Mouse (Mus musculus) bone marrow macrophage, adult 2 months (primary cell): Measurements from ENCODE around the gene Tmem104. TPM values are rescaled to one million over a fixed set of nuclear protein-coding genes. Genes with fewer than 3 reads are reported as not detected.

Source experiments
- H3K27ac ChIP-seq: 2 replicates; pipeline ENCODE4 v1.5.1; 2012; ENCODE audit warnings: low read depth, low read length; ENCODE audit not compliant: insufficient read depth
- H3K4me1 ChIP-seq: 2 replicates; pipeline ENCODE4 v1.6.1; 2012; ENCODE audit warnings: low read length; ENCODE audit not compliant: control insufficient read depth, insufficient read depth
- H3K4me3 ChIP-seq: 2 replicates; pipeline ENCODE4 v1.5.1; 2012; ENCODE audit warnings: mild to moderate bottlenecking, low read length, moderate library complexity; ENCODE audit not compliant: insufficient read depth
- CTCF ChIP-seq: IDR thresholded peaks from 2 replicates; pipeline ENCODE4 v1.5.1; 2012; ENCODE audit warnings: low read depth, mild to moderate bottlenecking, low read length, moderate library complexity
- POLR2A ChIP-seq: IDR thresholded peaks from 2 replicates; pipeline ENCODE4 v1.6.1; 2012; ENCODE audit warnings: mild to moderate bottlenecking, low read depth, low read length, borderline replicate concordance
- polyA plus RNA-seq: library from polyadenylated mRNA; stranded (reverse); fragments of >200 nt; gene quantifications from 2 replicates; pipeline ENCODE4 v1.2.4, GENCODE M21; 2012; ENCODE audit not compliant: missing spikeins, insufficient read depth, insufficient read length

Tmem104 gene
- polyA plus RNA-seq, 1 experiment: 42.7 TPM

DNA sequence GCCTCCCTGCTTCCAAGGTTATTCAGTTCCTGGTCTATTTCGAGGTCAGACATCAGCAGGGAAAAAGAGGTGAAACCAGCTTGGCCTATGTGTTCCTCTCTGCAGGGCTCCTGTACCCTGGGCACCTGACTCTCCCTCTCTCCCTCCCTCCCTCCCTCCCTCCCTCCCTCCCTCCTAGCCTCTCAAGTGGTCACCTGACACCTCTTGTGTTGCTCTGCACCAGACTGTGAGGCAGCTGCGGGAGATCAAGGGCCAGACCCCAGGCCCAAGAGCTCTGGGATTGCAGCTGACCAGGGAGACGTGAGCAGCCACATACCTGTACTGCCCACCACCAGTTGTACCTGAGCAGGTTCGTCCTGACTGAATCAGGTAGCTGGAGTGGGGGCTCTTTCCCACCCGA is 27.8 kb downstream of the Tmem104 start:
- TF ChIP-seq CTCF: no peak
- H3K27ac ChIP-seq: no peak overlapping the region
- no peak overlapping the region for H3K4me3 ChIP-seq
- peaks cover 3% of the 10 kb centered on the region for H3K4me1 ChIP-seq

DNA sequence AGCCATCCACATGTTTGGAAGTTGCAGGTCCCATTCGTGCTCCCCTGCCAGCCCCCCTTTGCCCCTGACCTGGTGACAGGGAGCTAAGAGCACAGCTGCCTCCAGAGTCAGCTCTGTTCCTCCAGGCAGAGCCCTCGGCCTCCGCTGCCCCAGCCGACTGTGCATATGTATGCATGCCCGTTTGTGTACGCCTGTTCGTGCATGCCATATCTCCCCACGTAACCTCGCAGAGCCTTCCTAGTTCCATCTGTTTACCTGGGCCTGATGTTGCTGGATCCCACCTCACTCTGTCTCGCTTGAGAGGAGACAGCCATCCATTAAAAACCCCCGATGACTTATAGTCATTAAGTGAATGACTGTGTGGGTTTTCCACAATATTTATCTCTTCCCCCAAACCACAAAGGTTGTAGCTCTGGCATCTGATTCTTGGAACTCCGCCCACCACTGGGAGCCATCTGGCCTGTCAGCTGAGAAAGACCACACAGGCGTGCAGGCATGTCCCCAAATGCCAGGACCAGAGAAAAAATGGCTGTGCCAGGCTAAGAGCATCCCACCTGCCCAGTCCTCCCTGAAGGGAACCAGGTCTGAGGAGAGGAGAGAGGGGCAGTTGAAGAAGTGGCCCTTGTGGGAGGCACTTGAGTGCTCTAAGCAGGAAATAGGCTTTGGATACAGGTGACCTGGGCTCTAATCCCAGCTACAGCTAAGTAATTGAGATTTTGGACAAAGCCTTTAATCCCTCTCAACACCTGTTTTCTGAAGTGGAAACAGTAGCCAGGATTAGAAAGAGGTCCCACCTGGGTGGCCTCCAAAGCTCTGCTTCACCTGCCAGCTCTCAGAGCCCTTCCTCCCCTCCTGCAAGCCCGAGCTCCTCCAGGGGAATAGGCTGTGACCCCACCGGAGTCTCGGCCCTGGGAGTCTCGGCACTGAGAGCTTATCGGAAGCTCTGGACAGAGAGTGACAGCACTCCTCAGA is 30.4 kb downstream of the Tmem104 start:
- TF ChIP-seq POLR2A (no peak), CTCF (no peak)
- H3K4me3 ChIP-seq: no peak overlapping the region
- no peak overlapping the region for H3K27ac ChIP-seq
- 0 out of 2 replicates have a peak, but pooled peaks cover 2% of the 10 kb centered on the region for H3K4me1 ChIP-seq

DNA sequence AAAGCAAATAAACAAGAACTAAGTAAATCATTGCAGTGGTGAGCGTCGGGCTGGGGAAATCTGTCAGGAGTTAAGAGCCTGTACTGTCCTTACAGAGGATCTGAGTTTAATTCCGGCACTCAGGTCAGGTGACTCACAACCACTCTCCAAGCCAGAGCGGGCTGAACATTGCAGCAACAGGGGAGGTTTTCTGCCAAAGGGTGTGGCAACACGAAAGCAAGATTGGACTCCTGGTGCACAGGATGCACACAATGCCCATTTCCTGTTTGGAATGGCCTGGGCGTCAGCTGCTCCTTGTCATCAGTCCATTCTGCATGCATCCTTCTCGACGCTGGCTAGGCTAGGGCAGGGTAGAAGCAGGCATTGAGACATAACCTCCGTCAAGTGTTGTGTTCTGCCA is 32.0 kb downstream of the Tmem104 start:
- H3K27ac ChIP-seq: no peak overlapping the region
- 0 out of 2 replicates have a peak, but pooled peaks cover 2% of the 10 kb centered on the region for H3K4me1 ChIP-seq
- no peak overlapping the region for H3K4me3 ChIP-seq

DNA sequence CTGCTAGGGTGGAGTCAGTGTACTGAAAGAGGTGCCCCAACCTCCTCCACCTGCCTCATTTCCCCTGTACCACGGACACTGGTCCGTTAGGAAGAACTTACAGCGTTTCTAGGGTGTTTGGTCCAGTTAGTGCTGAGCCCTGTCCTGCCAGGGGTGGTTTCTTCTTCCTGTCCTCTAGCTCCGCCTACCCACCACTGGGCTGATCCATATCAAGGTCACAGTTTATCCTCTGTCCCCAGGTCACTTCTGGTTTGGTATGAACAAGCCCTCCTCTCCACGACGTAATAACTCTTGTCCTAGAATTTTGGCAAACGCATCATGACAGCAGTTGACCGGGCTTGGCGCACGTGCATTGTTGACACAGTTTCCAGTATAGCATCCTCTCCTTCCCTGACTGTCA is 32.4 kb downstream of the Tmem104 start:
- H3K27ac ChIP-seq: no peak overlapping the region
- no peak overlapping the region for H3K4me3 ChIP-seq
- TF ChIP-seq CTCF (no peak), POLR2A (no peak)
- H3K4me1 ChIP-seq: 0 out of 2 replicates have a peak, but pooled peaks cover 2% of the 10 kb centered on the region

More for the DNA sequence above, 32.0 kb downstream of the Tmem104 start:
- TF ChIP-seq CTCF: no peak
- no peak for TF ChIP-seq POLR2A

DNA sequence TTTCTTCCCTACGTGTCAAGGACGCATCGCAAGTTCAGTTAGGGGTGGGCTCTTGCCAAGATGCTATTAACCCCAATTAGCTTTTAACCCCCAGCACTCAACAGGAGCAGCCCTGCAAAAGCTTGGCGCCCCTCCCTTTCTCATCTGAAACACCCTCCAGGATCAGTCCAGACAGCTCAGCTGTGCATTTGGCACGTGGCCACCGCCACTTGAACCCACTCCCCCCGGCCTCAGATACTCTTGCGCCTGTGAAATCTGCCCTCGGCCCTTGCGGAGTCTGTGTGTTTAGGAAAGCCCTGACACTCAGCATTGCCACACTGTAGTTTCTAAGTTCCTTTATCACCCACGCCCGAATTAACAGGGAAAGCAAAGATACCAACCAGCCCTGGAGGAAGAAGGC is 34.8 kb downstream of the Tmem104 start:
- Histone ChIP-seq H3K27ac (no peak overlapping the region), H3K4me1 (0 out of 2 replicates have a peak, but pooled peaks cover 2% of the 10 kb centered on the region), H3K4me3 (no peak overlapping the region)
- no peak for TF ChIP-seq POLR2A
- no peak for TF ChIP-seq CTCF

DNA sequence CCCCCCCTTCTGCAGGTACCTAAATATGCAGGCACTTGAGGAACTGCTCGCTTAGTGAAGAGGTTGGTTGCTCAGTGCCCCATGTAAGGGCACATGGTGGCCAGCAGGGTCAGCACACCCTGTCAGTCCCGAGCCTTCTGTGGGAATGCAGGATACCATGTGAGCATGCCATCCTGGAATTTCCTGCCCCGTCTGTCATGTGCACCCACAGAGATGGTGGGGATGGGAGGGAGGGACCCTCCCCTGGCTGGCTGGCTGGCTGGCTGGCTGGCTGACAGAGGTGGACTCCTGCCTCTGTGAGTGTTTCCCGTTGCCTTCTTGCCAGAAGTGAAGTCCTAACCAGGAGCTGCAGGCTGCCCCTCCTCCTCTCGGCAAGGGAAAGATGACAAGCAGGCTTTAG is 35.3 kb downstream of the Tmem104 start:
- Histone ChIP-seq H3K4me1 (0 out of 2 replicates have a peak, but pooled peaks cover 2% of the 10 kb centered on the region), H3K27ac (no peak overlapping the region), H3K4me3 (no peak overlapping the region)
- TF ChIP-seq CTCF: no peak
- TF ChIP-seq POLR2A: no peak

DNA sequence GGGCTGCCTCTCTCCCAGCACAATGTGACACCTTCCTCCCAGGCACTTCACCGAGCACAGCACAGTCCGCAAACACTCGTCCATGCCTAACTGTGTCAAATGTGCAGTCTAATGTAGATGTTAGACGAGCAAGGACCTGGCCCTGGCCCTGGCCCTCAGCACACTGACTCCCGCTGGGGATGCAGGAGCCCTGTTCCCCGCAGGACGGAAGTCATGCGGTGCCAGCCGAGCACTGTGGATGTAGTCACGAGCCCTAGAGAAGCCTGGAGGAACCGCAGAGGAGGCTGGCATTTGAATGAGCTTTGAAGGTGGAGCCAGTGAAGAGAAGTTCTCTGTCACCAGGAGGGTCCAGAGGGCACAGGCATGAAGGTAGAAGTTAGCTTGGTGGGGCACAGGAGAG is 36.2 kb downstream of the Tmem104 start:
- TF ChIP-seq POLR2A: no peak
- TF ChIP-seq CTCF: no peak
- Histone ChIP-seq H3K4me1 (no peaks in the 10 kb centered on the region), H3K4me3 (no peak overlapping the region), H3K27ac (no peak overlapping the region)

DNA sequence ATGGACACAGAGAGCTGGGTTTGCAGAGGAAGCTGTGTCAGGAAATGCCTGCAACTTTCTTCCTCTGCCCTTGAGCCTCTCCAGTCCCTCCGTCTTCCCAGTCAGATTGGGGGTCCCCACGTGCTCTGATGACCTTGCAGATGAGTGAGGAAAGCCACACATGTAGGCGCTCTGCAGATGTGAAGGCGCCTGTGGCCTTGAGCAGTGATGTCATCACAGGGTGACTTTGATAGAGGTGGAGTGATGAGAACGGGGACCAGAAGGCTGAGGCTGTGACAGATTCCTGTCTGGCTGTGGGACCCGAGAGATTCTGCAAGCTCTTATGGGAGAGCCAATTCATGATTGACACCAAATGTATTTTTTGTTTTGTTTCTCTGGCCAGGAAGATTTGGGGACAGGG is 36.6 kb downstream of the Tmem104 start:
- no peak overlapping the region for H3K4me3 ChIP-seq
- TF ChIP-seq POLR2A (no peak), CTCF (no peak)
- no peak overlapping the region for H3K27ac ChIP-seq
- H3K4me1 ChIP-seq: no peaks in the 10 kb centered on the region

DNA sequence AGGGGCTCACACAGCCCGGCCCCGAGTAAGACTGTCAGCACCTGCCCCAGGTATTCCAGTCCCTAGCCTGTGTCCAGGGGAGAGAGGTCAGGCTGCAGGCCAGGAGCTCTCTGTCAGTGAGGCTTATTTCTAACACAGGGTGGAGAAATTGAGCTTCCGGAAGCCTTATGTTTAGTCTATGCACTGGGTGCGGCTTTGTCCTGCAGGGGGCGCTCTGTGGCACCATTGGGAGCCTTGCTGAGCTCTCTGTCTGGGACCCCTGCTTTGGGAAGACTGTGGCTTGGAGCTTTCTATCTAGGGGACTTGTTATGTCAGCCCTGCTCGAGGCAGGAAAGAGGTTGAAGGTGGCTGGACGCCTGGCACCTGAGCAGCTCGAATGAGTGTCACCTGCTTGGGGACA is 37.6 kb downstream of the Tmem104 start:
- no peak for TF ChIP-seq POLR2A
- TF ChIP-seq CTCF: peak; percentile 91
- no peak overlapping the region for H3K27ac ChIP-seq
- H3K4me3 ChIP-seq: no peak overlapping the region
- no peaks in the 10 kb centered on the region for H3K4me1 ChIP-seq

DNA sequence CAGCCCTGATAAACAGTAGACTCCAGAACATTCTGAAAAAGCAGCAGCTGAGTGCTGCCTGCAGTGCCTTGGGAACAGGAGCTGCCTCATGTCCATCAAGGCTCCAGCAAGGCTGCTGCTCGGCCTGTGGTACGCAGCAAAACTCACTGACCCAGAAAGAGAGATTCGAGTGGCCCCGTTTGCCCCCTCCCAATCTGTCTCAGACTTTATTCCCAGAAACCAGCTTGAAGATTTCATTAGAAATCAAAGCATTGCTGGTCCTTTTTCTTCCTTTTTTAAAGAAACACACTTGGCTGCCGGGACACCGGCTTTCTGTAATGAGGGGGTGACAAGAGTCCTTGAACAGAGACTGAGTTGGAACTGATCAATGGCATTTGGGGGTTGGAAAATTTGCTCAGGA is 38.0 kb downstream of the Tmem104 start:
- Histone ChIP-seq H3K27ac (no peak overlapping the region), H3K4me3 (no peak overlapping the region), H3K4me1 (no peaks in the 10 kb centered on the region)
- no peak; the same call in 1 of the 2 replicates for TF ChIP-seq CTCF
- no peak for TF ChIP-seq POLR2A
